Mouse (Mus musculus): ENCODE measurements around the gene Armh3. TPM values are rescaled to one million over a fixed set of nuclear protein-coding genes. Genes with fewer than 3 reads are reported as not detected.

The Armh3 gene
- polyA plus RNA-seq, 1 experiment from 2014 or later: 15.0 TPM

- no peak for DNase-seq (ENCODE audit: low spot score)
- H3K36me3 ChIP-seq (ENCODE audit: control insufficient read depth, insufficient read depth, low read length): no peaks in the 10 kb centered on the region
- no peak overlapping the region for H3K4me3 ChIP-seq (ENCODE audit: low read depth, low read length)
- 71% methylated on average over 4 of the region's 4 CpGs for WGBS
- H3K4me1 ChIP-seq (replicated peaks; ENCODE audit: control insufficient read depth, insufficient read depth, low read length): no peaks in the 10 kb centered on the region
- no peak overlapping the region for H3K27ac ChIP-seq (ENCODE audit: low read depth)
- no peaks in the 10 kb centered on the region for H3K9me3 ChIP-seq (ENCODE audit: control insufficient read depth, low read length)
- H3K4me2 ChIP-seq (ENCODE audit: low read length): no peak overlapping the region
- no peak for ATAC-seq (replicated peaks; ENCODE audit: low FRiP score, low TSS enrichment, low read depth)
- no peak overlapping the region for H3K9ac ChIP-seq (ENCODE audit: low read length)
- H3K27me3 ChIP-seq (replicated peaks; ENCODE audit: control insufficient read depth, insufficient read depth, low read length): no peaks in the 10 kb centered on the region
Observed at GRCm38 (mm10) chr19:45802702-45803101, 195.6 kb downstream of the Armh3 start.

- Histone ChIP-seq H3K27ac (ENCODE audit: low read depth) (no peak overlapping the region), H3K36me3 (ENCODE audit: control insufficient read depth, insufficient read depth, low read length) (no peaks in the 10 kb centered on the region), H3K4me2 (ENCODE audit: low read length) (no peak overlapping the region), H3K9ac (ENCODE audit: low read length) (no peak overlapping the region), H3K4me1 (replicated peaks; ENCODE audit: control insufficient read depth, insufficient read depth, low read length) (no peaks in the 10 kb centered on the region; the same call in 1 of the 2 replicates), H3K9me3 (ENCODE audit: control insufficient read depth, low read length) (no peaks in the 10 kb centered on the region), H3K4me3 (ENCODE audit: low read depth, low read length) (no peak overlapping the region), H3K27me3 (replicated peaks; ENCODE audit: control insufficient read depth, insufficient read depth, low read length) (no peaks in the 10 kb centered on the region)
- DNase-seq (ENCODE audit: low spot score): no peak
- 65% methylated on average over 15 of the region's 15 CpGs for WGBS
- no peak for ATAC-seq (replicated peaks; ENCODE audit: low FRiP score, low TSS enrichment, low read depth)
Observed at GRCm38 (mm10) chr19:45796879-45797278, 201.4 kb downstream of the Armh3 start.

GRCm38 (mm10) chr19:45796061-45796556, 202.2 kb downstream of the Armh3 start:
- Histone ChIP-seq H3K9me3 (ENCODE audit: control insufficient read depth, low read length) (no peaks in the 10 kb centered on the region), H3K4me3 (ENCODE audit: low read depth, low read length) (0 out of 2 replicates have a peak overlapping the region, but pooled peaks have one; percentile 8), H3K4me1 (replicated peaks; ENCODE audit: control insufficient read depth, insufficient read depth, low read length) (no peaks in the 10 kb centered on the region; the same call in 1 of the 2 replicates), H3K36me3 (ENCODE audit: control insufficient read depth, insufficient read depth, low read length) (no peaks in the 10 kb centered on the region), H3K27ac (ENCODE audit: low read depth) (no peak overlapping the region), H3K9ac (ENCODE audit: low read length) (no peak overlapping the region), H3K27me3 (replicated peaks; ENCODE audit: control insufficient read depth, insufficient read depth, low read length) (no peaks in the 10 kb centered on the region), H3K4me2 (ENCODE audit: low read length) (peak overlapping the region; percentile 45)
- no peak for ATAC-seq (replicated peaks; ENCODE audit: low FRiP score, low TSS enrichment, low read depth)
- 7% methylated on average over 15 of the region's 15 CpGs for WGBS
- DNase-seq (ENCODE audit: low spot score): peak; percentile 55

- no peak for DNase-seq (ENCODE audit: low spot score)
- Histone ChIP-seq H3K4me1 (replicated peaks; ENCODE audit: control insufficient read depth, insufficient read depth, low read length) (no peaks in the 10 kb centered on the region; the same call in 1 of the 2 replicates), H3K36me3 (ENCODE audit: control insufficient read depth, insufficient read depth, low read length) (no peaks in the 10 kb centered on the region), H3K27me3 (replicated peaks; ENCODE audit: control insufficient read depth, insufficient read depth, low read length) (no peaks in the 10 kb centered on the region), H3K4me2 (ENCODE audit: low read length) (peak overlapping the region; percentile 45), H3K4me3 (ENCODE audit: low read depth, low read length) (no peak overlapping the region), H3K9me3 (ENCODE audit: control insufficient read depth, low read length) (no peaks in the 10 kb centered on the region), H3K27ac (ENCODE audit: low read depth) (no peak overlapping the region), H3K9ac (ENCODE audit: low read length) (no peak overlapping the region)
- 21% methylated on average over 15 of the region's 15 CpGs for WGBS
- no peak for ATAC-seq (replicated peaks; ENCODE audit: low FRiP score, low TSS enrichment, low read depth)
Observed at GRCm38 (mm10) chr19:45795406-45795944, 202.8 kb downstream of the Armh3 start.

- Histone ChIP-seq H3K27ac (ENCODE audit: low read depth) (no peak overlapping the region), H3K4me2 (ENCODE audit: low read length) (no peak overlapping the region), H3K9me3 (ENCODE audit: control insufficient read depth, low read length) (no peaks in the 10 kb centered on the region), H3K4me1 (replicated peaks; ENCODE audit: control insufficient read depth, insufficient read depth, low read length) (no peaks in the 10 kb centered on the region; the same call in 1 of the 2 replicates), H3K4me3 (ENCODE audit: low read depth, low read length) (no peak overlapping the region), H3K9ac (ENCODE audit: low read length) (no peak overlapping the region), H3K27me3 (replicated peaks; ENCODE audit: control insufficient read depth, insufficient read depth, low read length) (no peaks in the 10 kb centered on the region), H3K36me3 (ENCODE audit: control insufficient read depth, insufficient read depth, low read length) (no peaks in the 10 kb centered on the region)
- no peak for ATAC-seq (replicated peaks; ENCODE audit: low FRiP score, low TSS enrichment, low read depth)
- WGBS: 60% methylated on average over 6 of the region's 6 CpGs
- no peak for DNase-seq (ENCODE audit: low spot score)
Observed at GRCm38 (mm10) chr19:45794718-45795117, 203.6 kb downstream of the Armh3 start.

- H3K36me3 ChIP-seq (ENCODE audit: control insufficient read depth, insufficient read depth, low read length): no peaks in the 10 kb centered on the region
- H3K9me3 ChIP-seq (ENCODE audit: control insufficient read depth, low read length): no peaks in the 10 kb centered on the region
- no peak overlapping the region for H3K27ac ChIP-seq (ENCODE audit: low read depth)
- DNase-seq (ENCODE audit: low spot score) (no peak), ATAC-seq (replicated peaks; ENCODE audit: low FRiP score, low TSS enrichment, low read depth) (no peak)
- 90% methylated on average over 6 of the region's 6 CpGs for WGBS
- H3K4me3 ChIP-seq (ENCODE audit: low read depth, low read length): no peak overlapping the region
- H3K9ac ChIP-seq (ENCODE audit: low read length): no peak overlapping the region
- H3K27me3 ChIP-seq (replicated peaks; ENCODE audit: control insufficient read depth, insufficient read depth, low read length): no peaks in the 10 kb centered on the region
- no peaks in the 10 kb centered on the region; the same call in 1 of the 2 replicates for H3K4me1 ChIP-seq (replicated peaks; ENCODE audit: control insufficient read depth, insufficient read depth, low read length)
- no peak overlapping the region for H3K4me2 ChIP-seq (ENCODE audit: low read length)
Observed at GRCm38 (mm10) chr19:45792404-45792803, 205.9 kb downstream of the Armh3 start.

GRCm38 (mm10) chr19:45789888-45790874, 208.1 kb downstream of the Armh3 start:
- no peak overlapping the region for H3K4me2 ChIP-seq (ENCODE audit: low read length)
- H3K36me3 ChIP-seq (ENCODE audit: control insufficient read depth, insufficient read depth, low read length): no peaks in the 10 kb centered on the region
- H3K27ac ChIP-seq (ENCODE audit: low read depth): no peak overlapping the region
- H3K9me3 ChIP-seq (ENCODE audit: control insufficient read depth, low read length): no peaks in the 10 kb centered on the region
- no peak for DNase-seq (ENCODE audit: low spot score)
- no peaks in the 10 kb centered on the region for H3K27me3 ChIP-seq (replicated peaks; ENCODE audit: control insufficient read depth, insufficient read depth, low read length)
- H3K4me1 ChIP-seq (replicated peaks; ENCODE audit: control insufficient read depth, insufficient read depth, low read length): no peaks in the 10 kb centered on the region
- 79% methylated on average over 13 of the region's 13 CpGs for WGBS
- H3K9ac ChIP-seq (ENCODE audit: low read length): no peak overlapping the region
- H3K4me3 ChIP-seq (ENCODE audit: low read depth, low read length): no peak overlapping the region
- no peak for ATAC-seq (replicated peaks; ENCODE audit: low FRiP score, low TSS enrichment, low read depth)

- H3K36me3 ChIP-seq (ENCODE audit: control insufficient read depth, insufficient read depth, low read length): no peaks in the 10 kb centered on the region
- H3K9ac ChIP-seq (ENCODE audit: low read length): no peak overlapping the region
- no peak overlapping the region for H3K27ac ChIP-seq (ENCODE audit: low read depth)
- no peak overlapping the region for H3K4me3 ChIP-seq (ENCODE audit: low read depth, low read length)
- H3K4me1 ChIP-seq (replicated peaks; ENCODE audit: control insufficient read depth, insufficient read depth, low read length): no peaks in the 10 kb centered on the region
- WGBS: 68% methylated on average over 7 of the region's 7 CpGs
- H3K27me3 ChIP-seq (replicated peaks; ENCODE audit: control insufficient read depth, insufficient read depth, low read length): no peaks in the 10 kb centered on the region
- no peak for DNase-seq (ENCODE audit: low spot score)
- no peak for ATAC-seq (replicated peaks; ENCODE audit: low FRiP score, low TSS enrichment, low read depth)
- H3K4me2 ChIP-seq (ENCODE audit: low read length): no peak overlapping the region
- no peaks in the 10 kb centered on the region for H3K9me3 ChIP-seq (ENCODE audit: control insufficient read depth, low read length)
Observed at GRCm38 (mm10) chr19:45789365-45789764, 208.9 kb downstream of the Armh3 start.

Measured in intestine, embryonic 14.5 days (tissue).